Mouse (Mus musculus): ENCODE measurements at regions not wholly inside any gene's neighbourhood (a gene's known extent, or its start where the extent isn't known, plus 50 kb on each side); places are given as distances from the start of the nearest gene placed in this dataset.
"Not testable (repeated sequence)": the region's sequence is repeated elsewhere in the genome, so short reads cannot be mapped to it uniquely, and the experiment has no call there.

DNA sequence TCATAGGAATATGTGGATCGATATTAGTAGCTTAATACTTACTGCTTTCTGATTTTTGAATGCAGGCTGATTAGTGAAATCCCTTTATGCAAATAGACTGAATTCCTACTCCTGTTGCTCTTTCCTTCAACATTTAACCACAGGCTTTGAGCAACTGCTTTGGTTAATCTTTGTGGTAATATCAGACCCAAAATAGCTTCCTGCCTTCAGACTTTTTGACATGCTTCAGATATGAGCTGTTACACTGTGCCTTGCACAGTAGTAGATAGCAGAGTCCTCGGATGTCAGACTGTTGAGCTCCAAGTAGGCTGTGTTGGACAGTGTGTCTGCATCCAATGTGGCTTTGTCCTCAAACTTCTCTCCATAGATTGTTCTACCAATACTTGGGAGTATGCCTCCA lies 1020.6 kb downstream of the Adam6a start:
- DNase-seq (ENCODE audit: low read depth, low spot score) = no peak

DNA sequence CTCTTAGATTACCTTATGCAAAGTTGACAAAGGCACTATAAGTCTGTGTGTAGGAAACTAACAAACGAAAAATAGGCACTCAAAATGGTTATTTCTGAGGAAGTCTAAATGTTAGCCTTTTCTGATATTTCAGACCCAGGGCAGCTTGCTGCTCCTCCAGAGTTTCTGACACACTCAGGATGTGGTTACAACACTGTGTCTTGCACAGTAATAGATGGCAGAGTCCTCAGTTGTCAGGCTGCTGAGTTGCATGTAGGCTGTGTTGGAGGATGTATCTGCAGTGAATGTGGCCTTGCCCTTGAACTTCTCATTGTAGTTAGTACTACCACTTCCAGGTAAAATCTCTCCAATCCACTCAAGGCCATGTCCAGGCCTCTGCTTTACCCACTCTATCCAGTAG lies 1039.7 kb downstream of the Adam6a start:
- DNase-seq (ENCODE audit: low read depth, low spot score) = no peak

DNA sequence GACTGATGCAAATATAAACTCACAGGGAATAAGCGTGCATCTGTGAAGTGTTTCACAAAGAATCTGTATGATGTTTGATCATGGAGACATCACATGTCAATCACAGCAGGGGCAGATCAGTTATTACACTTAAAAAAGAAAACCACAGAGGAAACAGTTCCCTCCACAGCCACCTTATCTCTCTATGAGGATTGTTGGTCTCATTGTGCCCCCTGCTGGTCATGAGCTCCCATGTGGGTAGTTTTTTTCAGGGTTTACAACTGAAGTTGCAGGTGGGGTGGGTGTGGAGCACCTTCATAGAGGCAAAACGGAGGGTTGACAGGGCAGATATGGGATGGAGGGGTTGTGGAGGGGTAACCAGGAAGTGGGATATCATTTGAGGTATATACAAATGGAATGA lies 1043.5 kb downstream of the Adam6a start:
- DNase-seq (ENCODE audit: low read depth, low spot score) = peak; percentile 66

DNA sequence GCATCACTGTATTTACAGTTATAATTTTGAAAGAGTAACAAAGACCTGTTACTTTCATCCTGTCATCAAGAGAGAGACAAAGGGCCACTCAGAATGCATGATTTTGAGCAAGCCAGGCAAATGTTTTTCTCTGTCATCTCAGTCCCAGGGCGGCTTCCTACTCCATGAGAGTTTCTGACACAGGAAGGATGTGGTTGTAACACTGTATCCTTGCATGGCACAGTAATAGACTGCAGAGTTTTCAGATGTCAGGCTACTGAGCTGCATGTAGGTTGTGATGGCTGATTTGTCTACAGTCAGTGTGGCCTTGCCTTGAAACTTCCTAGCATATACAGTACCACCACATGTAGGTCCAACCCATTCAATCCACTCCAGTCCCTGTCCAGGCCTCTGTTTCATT lies 1054.0 kb downstream of the Adam6a start:
- DNase-seq (ENCODE audit: low read depth, low spot score) = no peak

DNA sequence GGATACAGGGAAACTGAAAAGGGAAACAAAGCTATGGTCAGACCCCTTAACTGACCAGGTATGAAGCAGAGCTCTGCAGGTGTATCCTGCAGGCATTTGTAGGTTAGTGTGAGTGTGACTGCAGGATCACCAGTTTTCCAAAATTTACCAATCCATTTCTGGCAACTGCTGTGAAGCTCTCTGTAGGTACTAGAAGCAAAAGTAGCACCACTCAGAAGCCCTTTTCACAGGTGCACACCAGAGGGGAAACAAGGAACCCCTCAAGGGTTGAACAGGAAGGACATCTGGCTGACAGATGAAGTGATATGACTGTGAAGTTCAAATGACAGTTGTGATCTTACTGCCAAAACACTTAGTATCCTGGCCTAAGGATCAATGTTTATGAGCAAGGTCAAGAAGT lies 1065.5 kb downstream of the Adam6a start:
- no peak for DNase-seq (ENCODE audit: low read depth, low spot score)

DNA sequence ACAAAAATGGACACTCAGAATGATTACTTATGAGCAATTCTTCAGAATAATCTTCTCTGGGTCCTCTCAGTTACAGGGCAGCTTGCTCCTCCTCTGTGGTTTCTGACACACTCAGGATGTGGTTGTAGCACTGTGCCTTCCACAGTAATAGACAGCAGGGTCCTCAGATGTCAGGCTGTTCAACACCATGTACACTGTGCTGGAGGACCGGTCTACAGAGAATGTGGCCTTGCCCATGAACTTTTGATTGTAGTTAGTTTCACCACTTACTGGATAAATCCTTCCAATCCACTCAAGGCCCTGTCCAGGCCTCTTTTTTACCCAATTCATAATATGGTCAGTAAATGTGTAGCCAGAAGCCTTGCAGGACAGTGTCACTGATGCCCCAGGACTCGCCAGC lies 1068.4 kb downstream of the Adam6a start:
- no peak for DNase-seq (ENCODE audit: low read depth, low spot score)

DNA sequence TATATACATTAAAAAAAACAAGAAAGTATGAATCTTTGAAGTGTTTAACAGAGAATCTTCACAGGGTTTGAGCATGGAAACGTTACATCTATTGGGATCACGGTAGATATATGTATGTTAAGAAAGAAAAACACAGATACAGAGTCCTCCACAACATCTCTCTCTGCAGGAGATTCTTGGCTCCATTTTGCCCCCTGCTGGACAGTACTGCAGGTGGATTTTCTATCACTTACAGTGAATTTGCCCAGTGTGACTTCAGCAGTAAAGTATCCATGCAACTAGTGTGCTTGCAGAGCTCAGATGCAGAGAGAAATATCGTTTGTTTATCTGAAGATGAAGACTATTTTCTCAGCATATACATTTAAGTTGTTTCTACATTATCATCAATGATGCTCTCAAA lies 1071.5 kb downstream of the Adam6a start:
- peak; percentile 30 for DNase-seq (ENCODE audit: low read depth, low spot score)

DNA sequence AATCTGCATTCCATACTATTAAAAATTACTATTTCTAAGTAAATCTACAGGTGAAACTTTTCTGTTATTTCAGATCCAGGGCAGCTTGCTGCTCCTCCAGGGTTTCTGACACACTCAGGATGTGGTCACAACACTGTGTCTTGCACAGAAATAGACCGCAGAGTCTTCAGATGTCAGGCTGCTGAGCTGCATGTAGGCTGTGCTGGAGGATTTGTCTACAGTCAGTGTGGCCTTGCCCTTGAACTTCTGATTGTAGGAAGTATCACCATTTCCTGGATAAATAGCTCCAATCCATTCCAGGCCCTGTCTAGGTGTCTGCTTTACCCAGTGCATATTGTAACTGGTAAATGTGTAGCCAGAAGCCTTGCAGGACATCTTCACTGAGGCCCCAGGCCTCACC lies 1072.0 kb downstream of the Adam6a start:
- DNase-seq (ENCODE audit: low read depth, low spot score) = no peak

DNA sequence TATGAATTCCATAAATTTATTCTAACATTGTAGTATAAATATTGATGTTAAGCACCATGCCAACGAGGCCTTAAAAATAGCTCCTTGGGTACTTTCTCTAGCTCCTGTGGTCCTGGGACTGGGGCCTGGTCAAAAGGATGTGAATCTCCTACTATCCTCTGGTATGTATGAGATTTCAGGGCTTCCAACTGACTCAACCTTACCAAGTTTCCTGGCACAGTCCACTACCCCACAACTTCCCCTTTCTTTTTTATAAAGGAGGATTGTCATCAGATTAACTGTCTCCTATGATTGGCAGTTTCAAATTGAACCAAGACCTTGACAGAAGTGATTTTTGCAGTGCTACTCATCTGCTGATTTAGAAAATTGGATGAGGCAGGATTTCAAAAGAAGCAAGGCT lies 1097.4 kb downstream of the Adam6a start:
- DNase-seq (ENCODE audit: low read depth, low spot score) = no peak

DNA sequence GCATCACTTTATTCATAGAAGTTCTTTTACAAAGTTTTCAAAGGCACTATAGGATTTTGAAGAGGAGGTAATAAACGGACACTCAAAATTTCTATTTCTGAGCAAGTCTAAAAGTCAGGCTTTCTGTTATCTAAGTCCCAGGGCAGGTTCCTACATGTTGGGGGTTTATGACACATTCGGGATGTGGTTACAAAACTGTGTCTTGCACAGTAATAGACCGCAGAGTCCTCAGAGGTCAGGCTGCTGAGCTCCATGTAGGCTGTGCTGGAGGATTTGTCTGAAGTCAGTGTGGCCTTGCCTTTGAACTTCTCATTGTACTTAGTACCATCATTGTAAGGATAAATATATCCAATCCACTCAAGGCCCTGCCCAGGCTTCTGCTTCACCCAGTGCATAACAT lies 1102.7 kb downstream of the Adam6a start:
- no peak for DNase-seq (ENCODE audit: low read depth, low spot score)

DNA sequence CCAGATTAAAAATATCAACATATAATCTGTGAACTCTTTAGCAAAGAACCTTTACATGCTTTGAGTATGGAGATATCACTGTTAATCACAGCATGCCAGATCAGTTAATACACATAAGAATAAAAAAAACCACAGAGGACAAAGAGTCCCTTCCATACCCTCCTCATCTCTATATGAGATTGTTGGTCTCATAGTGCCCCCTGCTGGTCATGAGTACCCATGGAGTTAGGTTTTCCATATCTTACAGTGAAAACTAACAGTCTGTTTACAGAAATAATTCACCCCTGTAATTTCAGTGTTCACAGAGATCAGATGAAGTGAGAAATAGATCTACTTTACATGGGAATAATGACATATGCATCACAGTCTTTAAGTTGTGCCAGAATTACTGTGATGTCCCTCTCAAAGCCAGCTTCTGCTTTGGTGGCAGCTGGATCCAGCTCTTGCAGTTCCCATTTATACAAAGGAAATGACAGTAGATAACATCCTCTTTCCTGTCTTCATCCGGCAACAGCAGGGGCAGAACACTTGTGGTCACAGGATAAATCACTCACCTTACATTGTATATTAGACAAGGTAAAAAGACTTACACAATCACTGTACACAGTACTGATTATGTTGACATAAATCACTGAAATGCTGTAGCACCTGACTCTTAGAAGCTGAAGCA lies 1106.9 kb downstream of the Adam6a start:
- not testable (repeated sequence) for DNase-seq (ENCODE audit: low read depth, low spot score)

DNA sequence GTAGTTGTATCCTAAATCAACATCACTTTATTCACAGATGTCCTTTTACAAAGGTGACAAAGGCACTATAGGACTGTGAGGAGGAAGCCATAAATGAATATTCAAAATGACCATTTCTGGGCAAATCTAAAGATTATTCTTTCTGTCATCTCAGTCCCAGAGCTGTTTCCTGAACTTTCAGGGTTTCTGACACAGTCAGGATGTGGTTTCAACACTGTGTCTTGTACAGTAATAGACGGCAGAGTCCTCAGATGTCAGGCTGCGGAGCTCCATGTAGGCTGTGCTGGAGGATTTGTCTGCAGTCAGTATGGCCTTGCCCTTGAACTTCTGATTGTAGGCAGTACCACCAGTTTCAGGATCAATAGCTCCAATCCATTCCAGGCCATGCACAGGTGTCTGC lies 1113.4 kb downstream of the Adam6a start:
- not testable (repeated sequence) for DNase-seq (ENCODE audit: low read depth, low spot score)
